Comparison of ENCODE assay signal across 18 mouse cellular contexts in the genomic region with DNA sequence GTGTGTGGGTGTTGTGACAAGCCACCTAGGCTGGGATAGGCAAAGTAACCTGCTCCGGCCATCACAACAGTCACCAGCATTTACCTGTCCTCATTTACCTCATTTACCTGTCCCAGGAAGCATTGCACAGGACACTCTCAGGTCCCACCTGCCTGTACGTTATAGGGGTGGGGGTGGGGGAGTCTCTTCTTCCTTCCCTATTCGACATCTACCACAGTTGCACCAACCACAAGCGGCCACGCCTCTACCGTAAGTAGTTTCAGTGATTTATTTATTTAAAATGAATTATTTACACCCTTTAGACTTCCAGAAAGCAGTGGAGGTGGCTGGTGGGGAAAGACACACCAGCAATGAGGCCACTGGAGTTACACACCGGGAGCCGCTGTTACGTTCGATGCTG.
"Had no signal": no experiment of that assay in that cellular context is flagged by ENCODE, and none has a peak within 500 bp of the region (broad histone marks: within the 10 kb centered on the region; RNA-seq: fewer than 3 reads in every experiment).

No protein-coding gene starts in this region.

- H3K9ac ChIP-seq: forebrain, postnatal 0 days; heart, embryonic 12.5 days; hindbrain, embryonic 13.5 days; hindbrain, embryonic 15.5 days; intestine, embryonic 15.5 days; limb, embryonic 13.5 days; limb, embryonic 15.5 days had no signal

- H3K27ac ChIP-seq: heart, embryonic 10.5 days; hindbrain, embryonic 13.5 days; hindbrain, embryonic 15.5 days; intestine, embryonic 15.5 days; limb, embryonic 13.5 days; limb, embryonic 15.5 days had no signal

- H3K4me2 ChIP-seq: heart, embryonic 12.5 days; hindbrain, embryonic 13.5 days; hindbrain, embryonic 15.5 days; intestine, embryonic 15.5 days; limb, embryonic 13.5 days; limb, embryonic 15.5 days had no signal

- H3K4me3 ChIP-seq: heart, embryonic 10.5 days; heart, embryonic 12.5 days; hindbrain, embryonic 13.5 days; hindbrain, embryonic 15.5 days; intestine, embryonic 15.5 days; layer of hippocampus, adult 2 months; limb, embryonic 13.5 days; limb, embryonic 15.5 days had no signal

- ATAC-seq: forebrain, postnatal 0 days; inflammation-experienced regulatory T-cells, adult 6 months; intestine, embryonic 15.5 days had no signal

- H3K27me3 ChIP-seq: hindbrain, embryonic 15.5 days had no signal

- H3K36me3 ChIP-seq: heart, embryonic 10.5 days; heart, embryonic 12.5 days; hindbrain, embryonic 13.5 days; hindbrain, embryonic 15.5 days; intestine, embryonic 15.5 days; limb, embryonic 13.5 days; limb, embryonic 15.5 days had no signal

- H3K4me1 ChIP-seq: heart, embryonic 10.5 days; heart, embryonic 12.5 days; limb, embryonic 15.5 days had no signal

- DNase-seq: forebrain, postnatal 0 days; gastrocnemius, postnatal 10 days; gastrocnemius, postnatal 25 days; heart, adult 18-20 months; heart, postnatal 10 days; heart, postnatal 4 days; layer of hippocampus, adult 9-11 months; layer of hippocampus, postnatal 36 days; left cerebral cortex, postnatal 4 days had no signal

- H3K9me3 ChIP-seq: heart, embryonic 10.5 days; heart, embryonic 12.5 days; hindbrain, embryonic 13.5 days; hindbrain, embryonic 15.5 days; intestine, embryonic 15.5 days; limb, embryonic 13.5 days; limb, embryonic 15.5 days had no signal
